Mouse (Mus musculus) adrenal gland (tissue): ENCODE data around the gene Wapl.

Source experiments
- intact Hi-C: fragments of 180-260 bp; cut with DNase I; formaldehyde crosslinking; loops from one replicate; pipeline ENCODE4 v1.15.1; 2025

Gene Wapl

DNA sequence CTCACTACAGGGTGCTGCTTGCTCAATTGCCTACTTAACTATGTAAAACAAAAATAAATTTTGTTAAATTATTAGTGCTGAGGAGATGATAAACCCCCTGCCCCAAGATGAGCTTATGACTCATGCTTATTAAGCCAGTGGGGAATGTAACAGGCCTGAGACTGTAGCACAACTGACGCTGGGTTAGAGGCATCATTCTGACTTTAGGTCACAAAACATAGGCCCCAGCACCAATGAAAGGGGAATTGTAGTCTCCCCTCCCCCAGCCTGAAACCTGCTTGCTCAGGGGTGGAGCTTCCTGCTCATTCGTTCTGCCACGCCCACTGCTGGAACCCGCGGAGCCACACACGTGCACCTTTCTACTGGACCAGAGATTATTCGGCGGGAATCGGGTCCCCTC is 97.9 kb downstream of the Wapl start:
- intact Hi-C loops, result no loop called here

DNA sequence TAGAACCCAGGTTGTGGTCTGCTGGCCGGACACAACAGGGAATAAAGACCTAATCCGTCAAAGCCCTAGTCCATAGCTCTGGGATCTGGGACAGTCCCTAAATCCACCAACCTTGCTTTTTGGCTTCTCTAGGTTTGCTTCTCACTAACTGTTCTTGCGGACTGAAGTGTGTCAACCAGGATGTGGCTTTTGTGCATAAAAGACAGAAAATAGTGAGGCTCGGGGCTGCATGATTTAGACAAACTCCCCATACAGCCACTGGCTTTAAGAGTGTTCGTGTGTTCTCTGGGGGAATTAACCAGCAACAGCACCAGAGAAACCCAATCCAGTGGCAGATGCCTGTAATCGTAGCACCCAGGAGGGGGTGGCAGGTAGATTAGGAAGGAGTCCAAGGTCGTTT is 98.4 kb downstream of the Wapl start:
- intact Hi-C loops, result no loop called here

DNA sequence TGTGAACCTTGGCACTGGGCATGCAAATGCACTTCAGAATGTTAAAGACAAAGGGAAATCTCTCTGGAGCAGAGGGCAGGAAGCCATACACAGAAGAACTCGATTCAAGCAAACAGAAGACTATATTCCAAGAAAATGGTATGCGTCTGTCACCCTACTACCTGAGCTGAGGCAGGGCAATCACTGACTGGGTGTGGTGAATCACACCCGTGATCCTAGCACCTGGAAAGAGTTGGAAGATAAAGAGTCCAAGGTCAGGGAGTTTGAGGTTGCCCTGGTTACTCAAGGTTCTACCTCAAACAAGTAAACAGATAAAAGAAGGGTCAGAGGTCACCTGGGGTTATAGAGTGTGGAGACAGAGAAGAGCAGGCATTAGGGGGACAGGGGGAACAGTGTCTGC is 100.0 kb downstream of the Wapl start:
- intact Hi-C loops, result no loop called here

DNA sequence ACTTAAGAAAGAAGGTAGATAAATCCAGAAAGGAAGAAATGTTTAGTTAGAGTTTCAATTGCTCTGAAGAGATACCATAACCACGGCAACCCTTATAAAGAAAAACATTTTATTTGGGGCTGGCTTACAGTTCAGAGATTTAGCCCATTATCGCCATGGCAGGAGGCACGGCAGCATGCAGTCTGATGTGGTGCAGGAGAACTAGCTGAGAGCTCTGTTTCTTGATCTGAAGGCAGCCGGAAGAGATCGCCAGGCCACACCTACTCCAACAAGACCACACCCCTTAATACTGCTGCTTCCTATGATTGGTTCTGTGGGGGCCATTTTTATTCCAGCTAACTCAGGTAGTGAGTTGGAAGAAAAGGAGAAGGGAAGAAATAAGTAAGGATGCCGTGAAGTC is 100.5 kb downstream of the Wapl start:
- intact Hi-C loops, result no loop called here

DNA sequence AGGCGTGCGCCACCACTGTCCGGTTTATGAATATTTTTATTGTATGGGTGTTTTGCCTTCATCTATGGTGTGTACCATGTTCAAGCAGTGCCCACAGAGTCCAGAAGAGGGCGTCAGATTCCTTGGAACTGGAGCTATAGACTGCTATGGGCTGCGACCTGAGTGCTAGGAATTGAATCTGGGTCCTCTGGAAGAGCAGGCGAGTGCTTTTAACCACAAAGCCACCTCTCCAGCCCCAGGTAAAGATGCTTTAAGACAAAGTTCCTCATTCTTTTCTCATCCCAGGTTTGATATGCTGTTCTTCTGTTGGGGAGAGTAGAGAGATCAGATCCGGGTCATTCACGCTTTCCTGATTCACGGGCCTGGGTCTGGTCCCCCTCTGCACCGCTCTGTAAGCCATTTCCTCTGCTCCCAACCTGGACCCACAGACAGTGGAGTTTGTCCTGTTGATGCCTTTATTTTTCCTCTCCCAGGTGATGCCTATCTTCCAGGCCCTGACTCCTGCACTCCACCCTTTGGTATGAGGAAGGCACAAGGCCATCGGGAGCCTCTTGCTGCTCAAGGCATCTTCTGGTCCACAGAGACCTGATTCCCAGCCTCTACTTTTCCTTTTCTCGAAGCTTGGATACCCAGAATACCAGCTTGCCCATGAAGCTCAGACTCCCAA is 103.1 kb downstream of the Wapl start:
- intact Hi-C loops, result no loop called here

DNA sequence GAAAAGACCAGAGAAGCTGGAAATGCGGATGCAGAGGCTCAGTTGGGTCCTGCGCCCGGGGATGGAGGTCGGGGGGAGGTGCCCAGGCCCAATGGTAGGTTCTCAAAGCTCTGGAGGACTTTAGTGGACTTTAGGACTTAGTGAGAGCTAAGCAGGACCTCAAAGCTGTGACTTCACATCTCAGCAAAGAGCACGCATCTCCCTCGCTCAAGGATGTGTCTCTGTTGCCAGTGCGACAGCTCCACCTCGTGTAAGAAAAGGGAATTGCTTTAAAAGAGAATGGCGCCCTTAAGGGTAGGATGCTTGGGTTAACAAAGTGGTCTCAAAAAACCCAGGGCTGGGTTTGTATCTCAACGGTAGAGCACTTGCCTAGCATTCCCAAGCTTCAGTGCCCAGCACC is 104.1 kb downstream of the Wapl start:
- intact Hi-C loops, result loop anchor here (2.0 kb wide), 1 partner anchor 161 kb away; no protein-coding TSS in a partner anchor

DNA sequence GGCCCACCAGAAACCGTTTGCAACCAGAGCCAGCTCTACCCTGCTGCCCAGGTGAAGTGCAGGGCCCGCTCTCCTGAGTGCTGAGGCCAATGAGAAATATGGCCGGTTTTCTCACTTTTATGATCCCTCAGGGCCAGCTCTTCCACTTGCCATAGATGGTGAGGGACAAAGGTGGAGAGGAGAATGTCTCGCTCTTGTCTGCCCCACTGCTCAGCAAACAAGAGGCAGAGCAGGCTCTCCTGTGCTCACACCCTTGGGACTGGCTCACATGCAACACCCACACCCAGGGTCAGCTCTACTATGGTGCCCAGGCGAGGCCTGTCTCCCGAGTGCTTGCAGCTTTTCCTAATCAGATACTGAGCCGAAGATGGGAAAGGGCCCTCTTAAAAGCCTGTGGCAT is 105.0 kb downstream of the Wapl start:
- intact Hi-C loops, result loop anchor here (2.0 kb wide), 1 partner anchor 162 kb away; no protein-coding TSS in a partner anchor

DNA sequence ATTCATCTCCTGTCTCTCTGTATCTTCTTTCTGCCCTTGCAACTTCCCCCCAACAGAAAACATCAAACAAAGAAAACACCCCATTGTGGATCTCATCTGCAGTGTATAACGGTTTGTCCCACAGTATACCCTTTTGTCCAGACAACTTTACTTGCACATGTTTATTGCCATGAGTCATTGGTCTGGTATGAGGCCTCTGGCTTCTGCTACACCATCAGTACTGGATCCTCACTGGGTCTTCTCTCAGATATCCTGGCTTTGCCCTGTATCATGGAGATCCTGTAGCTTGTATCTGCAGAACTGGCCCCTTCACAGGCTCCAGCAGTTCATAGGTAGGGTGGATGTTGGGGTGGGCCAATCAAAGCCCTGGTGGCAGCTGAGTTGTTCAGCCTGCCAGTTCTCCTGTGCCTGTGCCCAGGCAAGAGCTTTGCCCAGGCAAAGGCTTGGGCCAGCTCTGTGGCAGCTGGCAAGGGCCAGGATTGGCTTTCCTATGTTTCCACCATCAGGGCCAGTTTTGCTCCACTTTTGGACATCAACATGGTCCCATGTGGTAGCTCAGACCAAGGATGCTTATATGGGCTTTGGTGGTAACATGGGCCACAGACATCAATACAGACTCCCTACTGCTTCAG is 119.8 kb downstream of the Wapl start:
- intact Hi-C loops, result no loop called here
